Mouse (Mus musculus) hindbrain, embryonic 11.5 days (tissue): ENCODE data around the gene Gkn1. TPM values are rescaled to one million over a fixed set of nuclear protein-coding genes. Genes with fewer than 3 reads are reported as not detected.

Source experiments
- ATAC-seq: fragments of 200-750 bp; cut with Nextera tagmentation; 2 replicates; pipeline ENCODE4 v1.8.0; 2017; ENCODE audit warnings: mild to moderate bottlenecking, moderate TSS enrichment, moderate library complexity; ENCODE audit not compliant: low FRiP score
- DNase-seq: peaks from one replicate; pipeline ENCODE4 v3.0.0-alpha.2; 2015; ENCODE audit warnings: low spot score
- H3K27ac ChIP-seq: fragments of 300-500 bp; sonication (generic); 2 replicates; pipeline ENCODE4 v1.5.1; 2014; ENCODE audit warnings: mild to moderate bottlenecking, low read depth, low read length
- H3K27me3 ChIP-seq: fragments of 300-500 bp; sonication (generic); 2 replicates; pipeline ENCODE4 v1.6.1; 2014; ENCODE audit warnings: mild to moderate bottlenecking, low read length, moderate library complexity, mixed read lengths; ENCODE audit not compliant: control insufficient read depth, insufficient read depth
- H3K36me3 ChIP-seq: fragments of 300-500 bp; sonication (generic); 2 replicates; pipeline ENCODE4 v1.6.1; 2014; ENCODE audit warnings: mild to moderate bottlenecking, low read length, moderate library complexity, mixed read lengths; ENCODE audit not compliant: control insufficient read depth, insufficient read depth
- H3K4me1 ChIP-seq: fragments of 300-500 bp; sonication (generic); replicated peaks from 2 replicates; pipeline ENCODE4 v1.6.1; 2014; ENCODE audit warnings: low read length, mixed read lengths; ENCODE audit not compliant: control insufficient read depth, insufficient read depth
- H3K4me2 ChIP-seq: fragments of 300-500 bp; sonication (generic); replicated peaks from 2 replicates; pipeline ENCODE4 v1.6.1; 2014; ENCODE audit warnings: mild to moderate bottlenecking, low read depth, low read length
- H3K4me3 ChIP-seq: fragments of 300-500 bp; sonication (generic); 2 replicates; pipeline ENCODE4 v1.5.1; 2014; ENCODE audit warnings: low read depth, low read length
- H3K9ac ChIP-seq: fragments of 300-500 bp; sonication (generic); 2 replicates; pipeline ENCODE4 v1.6.1; 2014; ENCODE audit warnings: low read depth, low read length
- H3K9me3 ChIP-seq: fragments of 300-500 bp; sonication (generic); 2 replicates; pipeline ENCODE4 v1.6.1; 2016; ENCODE audit warnings: low read length; ENCODE audit not compliant: control insufficient read depth
- WGBS: fragments of 180-500 bp; shearing (Covaris S2); extraction: QIAGEN DNeasy Blood & Tissue Kit; methylation state at CpG from one replicate; pipeline ENCODE4 v1.1.7; 2014; 5-methylcytosine and 5-hydroxymethylcytosine counted together
- polyA plus RNA-seq: library from polyadenylated mRNA; unstranded; fragments of >200 nt; fragmentation: Nextera tagmentation; extraction: Ambion mirVana; gene quantifications from 2 replicates; pipeline ENCODE4 v1.2.1, GENCODE M21; 2014

The Gkn1 gene
- polyA plus RNA-seq, 1 experiment from 2014 or later = not detected

GRCm38 (mm10) chr6:87334361-87335090 is 16.2 kb downstream of the Gkn1 start:
- ATAC-seq = no peak
- WGBS = 15% methylated on average over 11 of the region's 11 CpGs
- Histone ChIP-seq H3K9ac (peak overlapping the region; percentile 83), H3K9me3 (no peaks in the 10 kb centered on the region), H3K4me1 (no peaks in the 10 kb centered on the region; the same call in 1 of the 2 replicates), H3K36me3 (no peaks in the 10 kb centered on the region), H3K4me3 (peak overlapping the region; percentile 81), H3K4me2 (peak overlapping the region; percentile 83), H3K27me3 (no peaks in the 10 kb centered on the region), H3K27ac (no peak overlapping the region)
- DNase-seq = peak; percentile 49

DNA sequence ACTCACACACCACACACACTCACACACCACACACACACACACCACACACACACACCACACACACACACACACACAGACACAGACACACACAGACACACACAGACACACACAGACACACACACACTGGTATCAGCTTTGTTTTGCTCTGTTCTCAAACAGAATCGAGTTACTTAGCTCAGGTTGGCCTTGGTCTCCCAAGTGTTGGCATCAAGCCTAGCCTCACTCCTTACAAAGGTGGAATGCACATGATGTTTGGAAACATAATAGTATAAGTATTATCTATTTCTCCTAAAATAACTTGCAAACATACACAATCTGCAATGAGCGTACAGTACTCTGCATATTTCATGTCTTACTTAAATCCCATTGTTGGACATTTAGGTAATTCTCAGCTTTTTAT is 18.4 kb downstream of the Gkn1 start:
- no peaks in the 10 kb centered on the region; the same call in 1 of the 2 replicates for H3K4me1 ChIP-seq
- 93% methylated on average over 2 of the region's 2 CpGs for WGBS
- no peaks in the 10 kb centered on the region for H3K36me3 ChIP-seq
- no peak for DNase-seq
- no peak overlapping the region for H3K4me2 ChIP-seq
- no peak overlapping the region for H3K4me3 ChIP-seq
- H3K27ac ChIP-seq = no peak overlapping the region
- ATAC-seq = no peak
- H3K9ac ChIP-seq = no peak overlapping the region
- no peaks in the 10 kb centered on the region for H3K9me3 ChIP-seq
- H3K27me3 ChIP-seq = no peaks in the 10 kb centered on the region

DNA sequence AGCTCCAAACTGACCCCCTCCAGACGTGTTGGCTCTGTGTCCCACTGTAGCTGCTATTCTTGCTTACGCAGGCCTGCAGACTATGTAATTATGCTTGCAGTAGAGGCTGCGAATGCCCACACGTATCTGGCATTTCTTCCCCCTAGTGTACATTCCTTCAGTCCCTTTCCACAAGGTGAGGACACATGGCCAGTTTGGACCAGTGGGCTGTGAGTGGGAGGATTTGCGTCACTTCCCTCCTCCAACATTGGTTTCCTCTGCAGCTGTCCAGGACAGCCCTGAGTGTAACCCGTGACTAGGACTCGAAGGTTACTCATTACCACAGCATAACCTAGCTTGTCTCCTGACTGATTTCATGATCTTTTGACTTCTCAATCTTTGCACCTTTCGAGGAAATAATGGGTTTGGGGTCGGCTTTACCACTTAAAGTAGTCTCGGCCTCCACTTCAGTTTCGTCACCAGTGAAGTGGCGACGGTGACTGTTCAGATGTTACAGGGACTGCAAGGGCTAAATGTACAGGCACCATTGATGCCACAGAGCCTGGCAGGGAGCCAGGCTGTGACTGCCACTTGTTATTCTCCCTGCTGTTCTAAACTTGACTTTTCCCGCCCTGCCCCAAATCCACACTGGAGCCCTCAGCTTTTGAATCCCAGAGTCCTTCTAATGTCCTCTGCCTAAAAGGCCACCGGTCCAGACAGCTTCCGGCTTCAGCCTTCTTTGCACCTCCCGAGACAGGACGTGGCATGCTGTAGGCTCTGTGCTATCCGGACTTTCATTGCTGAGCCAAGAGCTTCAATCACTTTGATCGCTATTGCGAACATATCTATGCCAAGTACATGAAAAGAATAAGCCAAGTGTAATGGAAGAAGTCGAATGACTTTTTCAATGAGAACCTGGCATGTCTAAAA is 22.2 kb downstream of the Gkn1 start:
- Histone ChIP-seq H3K4me1 (no peaks in the 10 kb centered on the region; the same call in 1 of the 2 replicates), H3K27me3 (no peaks in the 10 kb centered on the region), H3K9ac (no peak overlapping the region), H3K4me2 (no peak overlapping the region), H3K36me3 (no peaks in the 10 kb centered on the region), H3K27ac (no peak overlapping the region), H3K9me3 (no peaks in the 10 kb centered on the region), H3K4me3 (no peak overlapping the region)
- no peak for ATAC-seq
- no peak for DNase-seq
- WGBS = 87% methylated on average over 22 of the region's 22 CpGs

DNA sequence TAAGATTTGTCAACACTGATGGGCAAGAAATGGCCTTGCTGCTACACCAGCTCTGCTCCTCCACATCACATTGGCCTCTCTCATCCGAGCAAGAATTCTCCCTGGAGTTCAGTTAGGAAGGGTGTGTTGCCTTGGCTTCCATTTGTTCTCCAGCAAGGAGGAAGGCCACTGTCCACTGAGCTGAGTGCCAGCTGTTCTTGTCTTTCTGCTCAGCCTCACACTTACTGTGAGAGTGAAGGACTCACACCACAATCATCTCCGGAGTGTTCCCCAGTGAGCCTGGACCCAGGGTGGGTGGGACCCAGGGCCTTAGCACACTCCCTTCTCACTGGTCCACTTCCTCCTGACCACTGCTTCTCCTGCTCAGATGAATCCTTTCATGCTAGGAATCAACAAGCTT is 23.8 kb downstream of the Gkn1 start:
- DNase-seq = no peak
- Histone ChIP-seq H3K36me3 (no peaks in the 10 kb centered on the region), H3K9ac (no peak overlapping the region), H3K4me2 (no peak overlapping the region), H3K4me1 (no peaks in the 10 kb centered on the region; the same call in 1 of the 2 replicates), H3K27me3 (no peaks in the 10 kb centered on the region), H3K27ac (no peak overlapping the region), H3K9me3 (no peaks in the 10 kb centered on the region), H3K4me3 (no peak overlapping the region)
- WGBS = 85% methylated on average over 2 of the region's 2 CpGs
- no peak for ATAC-seq

- Histone ChIP-seq H3K36me3 (no peaks in the 10 kb centered on the region), H3K4me2 (no peak overlapping the region), H3K9ac (no peak overlapping the region), H3K4me1 (no peaks in the 10 kb centered on the region), H3K27me3 (no peaks in the 10 kb centered on the region), H3K9me3 (no peaks in the 10 kb centered on the region), H3K27ac (no peak overlapping the region), H3K4me3 (no peak overlapping the region)
- WGBS = 86% methylated on average over 2 of the region's 2 CpGs
- ATAC-seq = no peak
- peak; percentile 35 for DNase-seq
Measured at GRCm38 (mm10) chr6:87323381-87323780, 27.4 kb downstream of the Gkn1 start.

- no peaks in the 10 kb centered on the region for H3K4me1 ChIP-seq
- no peak overlapping the region for H3K9ac ChIP-seq
- ATAC-seq (no peak), DNase-seq (no peak)
- H3K27me3 ChIP-seq = no peaks in the 10 kb centered on the region
- no peak overlapping the region for H3K27ac ChIP-seq
- no peak overlapping the region for H3K4me3 ChIP-seq
- no peak overlapping the region for H3K4me2 ChIP-seq
- H3K9me3 ChIP-seq = no peaks in the 10 kb centered on the region
- 94% methylated on average over 7 of the region's 7 CpGs for WGBS
- H3K36me3 ChIP-seq = no peaks in the 10 kb centered on the region
Measured at GRCm38 (mm10) chr6:87318651-87319050, 32.1 kb downstream of the Gkn1 start.

DNA sequence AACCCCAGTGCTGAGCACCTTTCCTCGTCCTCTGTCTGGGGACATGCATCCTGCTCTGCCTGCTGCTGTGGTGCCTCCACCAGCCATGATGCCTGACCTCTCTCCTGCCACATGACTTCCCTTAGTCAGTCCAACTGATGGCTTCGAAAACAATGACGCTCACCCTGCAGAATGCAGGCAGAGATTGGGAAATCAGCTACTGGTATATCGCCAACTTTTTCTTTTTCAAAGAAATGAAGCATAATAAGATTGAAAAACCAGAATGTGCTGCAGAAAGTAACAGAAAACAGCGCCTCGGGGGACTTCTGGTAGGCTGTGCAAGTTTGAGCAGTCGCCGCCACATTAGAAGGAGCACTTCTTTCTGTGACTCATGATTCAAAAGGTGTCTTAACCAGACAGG is 33.8 kb downstream of the Gkn1 start:
- Histone ChIP-seq H3K4me3 (no peak overlapping the region), H3K4me1 (no peaks in the 10 kb centered on the region), H3K9ac (no peak overlapping the region), H3K27me3 (no peaks in the 10 kb centered on the region), H3K9me3 (no peaks in the 10 kb centered on the region), H3K27ac (no peak overlapping the region), H3K4me2 (no peak overlapping the region), H3K36me3 (no peaks in the 10 kb centered on the region)
- WGBS = 87% methylated on average over 8 of the region's 8 CpGs
- DNase-seq (no peak), ATAC-seq (no peak)

DNA sequence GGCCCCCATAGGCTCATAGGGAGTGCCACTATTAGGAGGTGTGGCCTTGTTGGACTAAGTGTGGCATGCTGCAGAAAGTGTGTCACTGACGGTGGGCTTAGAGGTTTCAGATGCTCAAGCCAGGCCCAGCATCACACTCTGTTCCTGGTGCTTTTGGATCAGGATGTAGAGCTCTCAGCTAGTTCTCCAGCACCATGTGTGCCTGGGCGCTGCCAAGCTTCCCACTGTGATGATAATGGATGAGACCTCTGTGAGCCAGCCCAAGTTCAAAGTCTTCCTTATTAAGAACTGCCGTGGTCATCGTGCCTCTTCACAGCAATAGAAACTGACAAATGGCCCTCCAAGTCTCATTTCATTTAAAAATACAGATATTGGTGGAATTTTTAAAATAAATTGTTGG is 38.0 kb downstream of the Gkn1 start:
- Histone ChIP-seq H3K9ac (no peak overlapping the region), H3K4me1 (no peaks in the 10 kb centered on the region), H3K27ac (no peak overlapping the region), H3K4me2 (no peak overlapping the region), H3K9me3 (no peaks in the 10 kb centered on the region), H3K27me3 (no peaks in the 10 kb centered on the region), H3K36me3 (no peaks in the 10 kb centered on the region), H3K4me3 (no peak overlapping the region)
- DNase-seq (no peak), ATAC-seq (no peak)
- WGBS = 80% methylated on average over 4 of the region's 4 CpGs
